Mouse (Mus musculus): ENCODE results near the gene Pla2g1b. TPM values are rescaled to one million over a fixed set of nuclear protein-coding genes. Genes with fewer than 3 reads are reported as not detected.

Pla2g1b gene
- total RNA-seq, 2 experiments from 2014 or later: not detected

DNA sequence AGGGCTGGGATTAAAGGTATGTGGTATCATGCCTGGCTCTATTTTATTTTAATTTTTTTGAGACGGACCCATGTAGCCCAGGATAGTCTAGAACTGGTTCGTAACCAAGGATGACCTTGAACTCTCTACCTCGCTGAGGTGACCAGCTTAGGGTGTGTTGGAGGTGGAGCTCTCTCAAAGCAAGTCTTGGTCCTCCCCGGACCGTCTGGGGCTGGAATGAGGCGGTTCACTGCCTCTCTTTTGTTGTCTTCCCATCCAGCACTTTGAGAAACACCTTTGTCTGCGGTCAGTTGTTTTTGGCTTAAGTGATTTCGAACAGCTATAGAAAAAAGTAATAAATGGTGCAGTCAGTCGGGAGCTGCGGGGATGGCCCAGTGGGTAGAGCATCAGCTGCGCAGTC is 21.9 kb upstream of the Pla2g1b start:
- no peak for DNase-seq

DNA sequence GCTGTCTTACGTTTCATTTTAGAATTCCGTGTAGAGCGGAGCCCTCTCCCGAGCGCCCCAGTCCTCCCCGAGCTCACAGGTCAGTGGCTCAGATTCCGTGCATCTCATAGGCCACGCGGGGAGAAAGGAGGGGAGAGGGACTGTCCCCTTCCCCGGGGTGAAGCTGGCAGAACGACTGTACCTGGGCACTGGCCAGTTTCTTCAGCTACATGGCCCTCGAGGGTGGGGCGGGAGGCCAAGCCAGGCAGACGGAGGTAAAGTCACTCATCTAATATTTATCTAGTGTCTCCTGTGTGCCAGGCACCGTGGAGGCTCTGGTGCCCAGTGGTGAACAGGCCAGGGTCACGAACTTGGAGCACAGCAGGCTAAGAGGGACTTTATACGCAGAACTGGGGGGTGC is 19.0 kb upstream of the Pla2g1b start:
- DNase-seq: no peak

DNA sequence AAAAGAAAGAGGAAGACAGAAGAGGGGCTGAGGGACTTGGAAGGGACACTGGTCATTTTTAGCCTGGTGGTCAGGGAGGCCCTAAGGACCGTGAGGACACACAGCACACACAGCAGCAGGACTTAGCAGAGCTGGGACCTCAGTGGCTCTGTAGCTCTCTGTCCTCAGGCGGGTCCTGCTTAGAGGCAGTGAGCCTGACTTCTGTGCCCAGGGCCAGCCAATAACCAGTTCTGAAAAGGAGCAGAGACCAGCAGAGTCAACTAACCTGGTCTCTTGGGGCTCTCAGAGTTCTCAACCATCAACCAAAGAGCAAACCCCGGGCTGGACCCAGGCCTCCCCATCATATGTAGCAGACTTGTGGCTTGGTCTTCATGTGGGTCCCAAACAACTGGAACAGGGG is 16.8 kb upstream of the Pla2g1b start:
- no peak for DNase-seq

DNA sequence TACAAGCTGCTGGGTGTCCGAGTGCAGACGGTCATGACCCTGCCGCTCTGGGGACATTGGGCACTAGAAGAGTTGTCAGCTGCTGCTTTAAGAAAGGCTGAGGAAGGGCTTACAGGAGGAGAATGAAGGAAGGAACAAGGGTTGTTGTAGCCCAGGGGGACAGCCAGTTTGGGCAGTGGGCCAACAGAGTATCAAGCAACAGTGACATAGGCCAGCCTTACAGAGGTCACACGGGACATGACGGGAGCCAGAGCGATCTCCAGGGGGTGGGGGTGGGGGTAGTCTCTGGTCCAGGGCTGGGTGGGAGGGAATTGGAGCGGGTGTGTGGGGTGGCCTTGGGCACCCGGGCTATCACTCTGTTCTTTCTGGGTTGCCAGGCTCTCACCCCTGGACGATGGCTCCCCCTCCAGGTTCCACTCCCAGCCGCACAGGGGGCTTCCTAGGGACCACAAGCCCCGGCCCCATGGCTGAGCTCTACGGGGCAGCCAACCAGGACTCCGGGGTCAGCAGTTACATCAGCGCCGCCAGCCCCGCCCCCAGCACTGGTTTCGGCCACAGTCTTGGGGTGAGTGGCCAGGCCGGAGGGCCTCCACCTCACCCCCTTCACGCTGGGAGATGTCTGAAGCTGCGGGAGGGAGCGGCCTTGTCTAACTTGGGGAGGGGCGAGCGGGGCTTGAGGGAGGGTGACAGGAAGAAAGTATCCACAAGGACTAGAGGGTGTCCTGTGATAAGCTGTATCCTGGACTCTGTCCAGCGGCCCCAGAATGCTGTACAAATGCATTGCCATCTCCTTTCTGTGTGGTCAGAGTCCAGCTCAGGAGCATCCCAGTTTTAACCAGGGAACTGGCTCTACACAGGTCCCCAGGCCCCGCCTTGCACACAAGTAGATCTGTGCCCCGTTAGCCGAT is 15.4 kb upstream of the Pla2g1b start:
- no peak for DNase-seq

DNA sequence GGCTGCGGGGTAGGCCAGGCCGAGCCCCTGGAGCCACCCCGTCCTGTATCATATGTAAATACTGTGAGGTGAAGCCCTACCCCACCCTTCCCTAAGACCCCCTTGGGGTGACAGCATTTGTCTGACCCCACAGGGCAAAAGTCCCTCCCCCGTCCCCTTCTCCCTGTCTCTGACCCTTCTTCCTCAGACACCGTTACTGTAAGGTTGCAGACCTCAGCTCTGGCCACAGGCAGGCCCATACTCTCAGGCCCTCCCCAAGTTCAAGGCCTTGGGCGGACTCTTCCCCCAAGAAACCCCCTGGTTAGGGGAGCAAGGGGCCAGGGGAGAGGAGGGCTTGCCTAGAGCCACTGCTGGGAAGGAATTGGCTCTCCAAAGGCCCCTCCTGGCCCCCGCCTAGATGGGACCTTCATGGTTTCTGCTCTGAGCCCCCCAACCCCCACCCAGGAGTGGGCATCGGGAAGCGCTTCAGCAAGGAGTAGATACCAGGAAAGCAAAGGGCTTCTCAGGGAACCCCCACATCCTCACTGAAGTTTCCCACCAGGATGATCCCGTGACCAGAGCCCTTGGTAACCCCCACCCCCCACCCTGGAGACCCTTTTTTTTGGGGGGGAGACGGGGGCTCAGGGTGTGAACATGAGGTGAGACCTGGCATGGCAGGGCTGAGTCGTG is 11.5 kb upstream of the Pla2g1b start:
- DNase-seq: no peak

DNA sequence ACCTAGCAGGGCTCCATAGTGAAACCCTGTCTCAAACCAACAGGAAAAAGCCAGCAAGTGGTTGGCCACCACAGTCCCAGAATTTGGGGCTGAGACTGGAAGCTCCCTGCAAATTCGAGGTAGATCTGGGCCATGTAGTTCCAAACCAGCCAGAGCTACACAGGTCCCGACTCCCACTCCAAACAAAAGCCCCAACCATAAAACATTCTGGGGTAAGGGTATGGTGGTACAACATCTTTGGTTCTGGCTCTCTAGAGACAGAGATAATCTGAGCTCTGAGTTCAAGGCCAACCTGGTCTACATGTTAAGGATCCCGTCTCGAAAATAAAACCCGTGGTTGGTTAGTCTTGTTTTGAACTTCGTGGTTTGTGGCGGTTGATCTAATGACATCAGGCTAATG is 10.2 kb upstream of the Pla2g1b start:
- DNase-seq: no peak

DNA sequence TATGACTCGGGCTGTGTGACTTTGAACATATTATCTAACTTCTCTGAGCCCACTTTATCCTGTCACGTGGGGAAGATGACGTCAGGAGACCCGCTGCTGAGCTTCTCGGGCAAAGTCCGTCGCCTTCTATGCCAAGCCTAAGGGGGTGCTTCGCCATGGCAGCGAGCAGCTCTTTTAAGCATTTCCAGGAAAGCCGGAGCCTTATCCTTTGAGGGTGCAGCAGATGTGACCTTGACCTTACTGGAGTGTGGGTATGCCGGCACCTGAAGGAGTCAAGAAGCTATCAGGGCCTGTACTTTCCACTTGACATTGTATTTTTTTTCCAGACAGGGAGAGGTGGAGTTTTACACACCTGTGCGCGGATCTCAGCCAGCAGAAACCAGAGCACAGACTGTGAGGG is 7.1 kb upstream of the Pla2g1b start:
- no peak for DNase-seq

DNA sequence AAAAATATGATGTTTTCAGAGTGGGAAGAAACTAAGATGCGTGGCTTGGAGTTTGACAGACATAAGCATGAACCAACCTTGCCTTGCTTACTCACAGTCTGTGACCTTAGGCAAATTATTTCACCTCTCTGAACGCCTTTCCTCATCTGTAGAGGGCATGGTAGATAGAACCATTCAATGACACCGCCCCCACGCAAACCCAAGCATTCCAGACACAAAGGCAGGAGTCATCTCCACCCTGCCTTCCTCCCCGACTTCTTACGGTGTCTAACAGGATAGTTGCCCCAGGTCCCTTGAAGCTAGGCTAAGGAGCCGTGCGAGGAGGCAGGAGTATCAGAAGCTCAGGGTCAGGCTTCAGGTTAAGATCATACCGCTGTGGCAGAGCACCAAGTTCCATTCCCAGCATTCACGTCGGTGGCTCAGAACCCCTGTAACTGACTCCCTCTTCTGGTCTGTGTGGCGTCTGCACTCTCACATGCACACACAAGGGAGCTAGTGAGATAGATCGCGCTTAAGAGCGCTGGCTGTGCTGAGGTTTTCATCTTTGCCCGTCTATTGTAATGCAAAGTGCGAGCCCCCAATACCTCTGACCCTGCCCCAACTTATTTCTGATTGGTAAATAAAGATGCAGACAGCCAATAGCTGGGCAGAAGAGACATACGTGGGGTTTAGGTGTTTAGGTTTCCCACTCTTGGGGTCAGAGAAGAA is 1.5 kb upstream of the Pla2g1b start:
- no peak for DNase-seq

DNA sequence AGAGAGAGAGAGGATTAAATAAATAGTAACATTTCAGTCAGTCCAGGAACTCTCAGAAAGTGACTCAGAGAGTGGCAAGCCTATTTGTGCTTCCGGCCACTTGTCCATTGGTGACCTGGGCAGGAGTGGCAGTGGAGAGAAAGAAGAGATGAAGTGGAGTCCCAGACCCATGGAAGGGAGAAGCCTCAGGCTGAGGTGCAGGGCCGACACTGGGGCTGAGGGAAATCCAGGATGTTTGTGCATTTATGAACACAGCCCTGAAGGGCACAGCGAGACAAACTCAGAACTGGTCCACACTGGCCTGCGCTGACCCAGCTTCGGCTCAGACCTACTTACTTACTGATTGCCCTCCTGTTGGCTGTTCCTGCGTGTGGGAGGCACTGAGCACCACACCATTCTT is 3.7 kb downstream of the Pla2g1b start:
- no peak for DNase-seq

DNA sequence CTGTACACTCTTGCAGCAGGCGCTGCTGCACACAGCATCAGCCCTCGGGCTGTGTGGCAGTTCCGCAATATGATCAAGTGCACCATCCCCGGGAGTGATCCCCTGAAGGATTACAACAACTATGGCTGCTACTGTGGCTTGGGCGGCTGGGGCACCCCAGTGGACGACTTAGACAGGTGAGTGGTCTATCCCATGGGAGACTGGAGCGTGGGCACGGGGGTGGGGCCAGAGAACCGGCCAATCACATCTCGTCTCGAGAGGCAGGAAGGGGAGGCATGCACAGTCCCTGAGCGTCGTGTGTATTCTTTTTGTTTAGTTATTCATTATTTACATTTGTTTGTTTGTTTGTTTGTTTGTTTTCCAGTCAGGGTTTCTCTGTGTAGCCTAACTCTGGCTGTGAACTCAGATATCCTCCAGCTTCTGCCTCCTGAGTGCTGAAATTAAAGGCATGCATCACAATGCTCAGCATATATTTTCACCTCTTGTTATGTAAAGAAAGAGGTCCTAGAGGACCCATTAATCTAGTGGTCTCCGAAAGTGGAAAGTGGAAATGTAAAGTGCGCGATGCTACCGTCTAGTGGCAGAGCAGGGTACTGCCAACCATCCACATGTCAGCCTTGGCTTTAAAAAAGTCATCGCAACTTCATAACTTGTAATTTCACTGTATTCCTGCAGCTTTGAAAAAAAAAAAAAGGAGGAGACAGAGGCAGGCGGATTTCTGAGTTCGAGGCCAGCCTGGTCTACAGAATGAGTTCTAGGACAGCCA is 4.9 kb downstream of the Pla2g1b start:
- no peak for DNase-seq

DNA sequence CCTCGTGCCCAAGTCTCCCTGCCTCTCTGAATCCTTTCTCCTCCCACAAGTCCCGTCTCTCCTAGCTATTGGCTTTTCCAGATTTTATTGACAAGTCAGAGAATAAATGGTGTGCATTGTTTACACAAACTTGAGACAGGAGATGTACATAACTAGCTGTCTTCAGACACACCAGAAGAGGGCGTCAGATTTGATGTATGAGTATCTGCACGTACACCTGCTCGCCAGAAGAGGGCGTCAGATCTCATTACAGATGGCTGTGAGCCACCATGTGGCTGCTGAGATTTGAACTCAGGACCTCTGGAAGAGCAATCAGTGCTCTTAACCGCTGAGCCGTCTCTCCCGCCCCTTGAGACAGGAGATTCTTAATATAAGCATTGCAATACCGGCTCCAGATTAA is 7.1 kb downstream of the Pla2g1b start:
- no peak for DNase-seq

DNA sequence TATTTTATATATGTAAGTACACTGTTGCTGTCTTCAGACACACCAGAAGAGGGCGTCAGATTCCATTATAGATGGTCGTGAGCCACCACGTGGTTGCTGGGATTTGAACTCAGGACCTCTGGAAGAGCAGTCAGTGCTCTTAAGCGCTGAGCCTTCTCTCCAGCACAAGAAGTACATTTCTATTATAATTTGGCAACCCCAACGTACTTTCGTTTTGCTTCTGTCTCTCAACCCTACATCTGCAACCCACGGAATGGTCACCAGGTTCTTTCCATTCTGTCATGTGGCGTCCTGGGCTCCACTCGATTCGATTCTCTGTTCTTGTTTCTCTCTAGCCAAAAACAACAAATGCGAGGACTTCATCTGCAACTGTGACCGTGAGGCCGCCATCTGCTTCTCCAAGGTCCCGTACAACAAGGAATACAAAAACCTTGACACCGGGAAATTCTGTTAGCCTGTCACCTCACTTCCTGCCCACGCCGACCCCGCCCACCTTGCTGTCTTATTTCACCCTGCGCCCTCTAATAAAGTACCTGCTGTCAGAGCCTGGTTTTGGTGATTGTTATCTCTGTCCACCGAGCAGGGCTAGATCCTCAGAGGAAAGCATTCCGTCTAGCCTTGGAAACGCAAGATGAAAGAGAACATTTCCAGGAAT is 8.2 kb downstream of the Pla2g1b start:
- no peak for DNase-seq

DNA sequence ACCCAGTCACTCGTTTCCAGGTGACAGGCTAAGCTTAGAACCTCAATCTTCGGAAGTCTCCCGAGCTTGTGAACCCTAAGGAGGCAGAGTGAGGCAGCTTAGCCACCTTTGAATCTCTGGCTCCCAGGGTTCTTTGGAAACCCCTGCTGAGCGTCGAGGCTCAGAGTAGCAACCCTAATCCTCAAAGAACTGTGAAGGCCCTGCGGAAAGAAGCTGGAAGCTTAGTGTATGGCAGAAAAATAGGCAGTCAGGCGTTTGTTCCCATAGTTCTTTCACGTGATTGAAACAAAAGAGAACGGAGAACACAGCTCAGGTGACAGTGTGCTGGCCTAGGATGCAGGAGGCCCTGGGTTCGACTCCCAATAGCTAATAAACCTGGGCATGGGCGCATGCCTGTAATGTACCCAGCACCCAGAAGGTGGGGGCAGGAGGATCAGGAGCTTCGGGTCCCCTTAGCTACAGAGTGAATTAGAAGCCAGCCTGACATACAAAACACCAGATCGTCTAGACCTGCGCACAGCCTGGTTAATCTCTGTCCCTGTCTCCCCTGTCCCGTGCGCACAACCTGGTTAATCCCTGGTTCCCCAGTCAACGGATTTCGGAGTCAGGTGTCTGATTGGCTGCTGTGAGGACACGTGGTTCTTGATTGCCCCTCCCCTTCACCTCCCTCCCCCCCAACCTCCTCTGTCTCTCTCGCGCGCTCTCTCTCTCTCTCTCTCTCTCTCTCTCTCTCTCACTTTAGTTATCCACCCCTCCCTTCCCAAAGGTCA is 9.5 kb downstream of the Pla2g1b start:
- peak; percentile 48 for DNase-seq

DNA sequence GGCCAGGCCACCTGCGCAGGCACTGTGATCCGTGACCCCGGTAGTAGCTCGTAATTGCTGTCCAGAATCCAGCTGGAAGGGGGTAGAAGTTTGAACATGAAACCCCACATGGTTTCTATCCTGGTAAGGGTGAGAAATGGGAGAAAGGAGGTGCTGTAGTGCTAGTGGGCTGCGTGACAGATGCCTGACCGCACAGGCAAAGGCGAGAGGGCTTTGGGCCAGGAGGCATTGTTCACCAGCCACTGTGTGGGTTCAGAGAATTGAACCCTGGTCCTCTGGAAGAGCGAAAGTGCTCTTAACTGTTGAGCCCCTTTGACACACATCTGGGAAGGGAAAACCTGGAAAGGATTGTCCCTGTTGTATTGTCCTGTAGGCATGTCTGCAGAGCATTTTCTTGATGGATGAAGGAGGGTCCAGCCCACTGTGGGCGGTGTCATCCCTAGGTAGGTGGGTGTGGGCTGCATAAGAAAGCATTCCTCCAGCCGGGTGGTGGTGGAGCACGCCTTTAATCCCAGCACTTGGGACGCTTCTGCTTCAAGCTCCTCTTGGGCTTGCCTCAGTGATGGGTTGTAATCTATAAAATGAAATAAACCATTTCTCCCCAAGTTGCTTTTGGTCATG is 10.2 kb downstream of the Pla2g1b start:
- no peak for DNase-seq

DNA sequence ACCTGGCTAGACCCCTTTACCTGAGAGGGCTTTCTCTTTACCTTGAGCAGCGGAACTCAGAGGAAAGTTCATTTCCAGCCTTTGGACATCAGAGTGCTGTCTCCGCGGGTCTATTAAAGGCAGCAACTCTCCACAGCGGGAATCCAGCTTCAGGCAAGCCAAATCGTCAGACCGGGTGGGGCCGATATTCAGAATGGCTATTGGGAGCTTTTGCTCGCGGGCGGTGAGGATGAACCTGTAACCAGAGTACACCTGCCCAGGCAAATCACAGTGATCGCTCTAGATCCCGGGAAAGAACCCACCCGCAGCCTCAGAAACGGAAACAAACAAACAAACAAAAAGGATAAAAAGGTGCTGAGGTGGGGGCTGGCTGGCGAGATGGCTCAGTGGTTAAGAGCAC is 13.5 kb downstream of the Pla2g1b start:
- DNase-seq: no peak

DNA sequence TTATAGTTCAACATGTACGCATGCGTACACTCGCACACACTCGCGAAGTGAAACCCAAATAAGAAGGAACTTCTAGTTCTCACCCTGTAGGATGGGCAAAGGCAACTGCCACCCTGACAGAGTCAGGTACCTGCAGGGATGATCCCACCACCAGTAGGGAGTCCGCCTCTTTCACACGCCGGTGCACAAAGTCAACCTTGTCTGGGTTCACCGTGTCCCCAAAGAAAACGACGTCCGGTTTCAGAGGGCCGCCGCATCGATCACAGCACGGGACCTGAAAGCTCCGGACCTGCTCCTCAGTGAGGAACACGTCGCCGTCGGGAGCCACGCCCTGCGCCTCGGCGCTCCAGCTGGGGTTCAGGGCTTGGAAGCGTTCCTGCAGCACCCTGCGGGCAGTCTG is 14.0 kb downstream of the Pla2g1b start:
- no peak for DNase-seq

DNA sequence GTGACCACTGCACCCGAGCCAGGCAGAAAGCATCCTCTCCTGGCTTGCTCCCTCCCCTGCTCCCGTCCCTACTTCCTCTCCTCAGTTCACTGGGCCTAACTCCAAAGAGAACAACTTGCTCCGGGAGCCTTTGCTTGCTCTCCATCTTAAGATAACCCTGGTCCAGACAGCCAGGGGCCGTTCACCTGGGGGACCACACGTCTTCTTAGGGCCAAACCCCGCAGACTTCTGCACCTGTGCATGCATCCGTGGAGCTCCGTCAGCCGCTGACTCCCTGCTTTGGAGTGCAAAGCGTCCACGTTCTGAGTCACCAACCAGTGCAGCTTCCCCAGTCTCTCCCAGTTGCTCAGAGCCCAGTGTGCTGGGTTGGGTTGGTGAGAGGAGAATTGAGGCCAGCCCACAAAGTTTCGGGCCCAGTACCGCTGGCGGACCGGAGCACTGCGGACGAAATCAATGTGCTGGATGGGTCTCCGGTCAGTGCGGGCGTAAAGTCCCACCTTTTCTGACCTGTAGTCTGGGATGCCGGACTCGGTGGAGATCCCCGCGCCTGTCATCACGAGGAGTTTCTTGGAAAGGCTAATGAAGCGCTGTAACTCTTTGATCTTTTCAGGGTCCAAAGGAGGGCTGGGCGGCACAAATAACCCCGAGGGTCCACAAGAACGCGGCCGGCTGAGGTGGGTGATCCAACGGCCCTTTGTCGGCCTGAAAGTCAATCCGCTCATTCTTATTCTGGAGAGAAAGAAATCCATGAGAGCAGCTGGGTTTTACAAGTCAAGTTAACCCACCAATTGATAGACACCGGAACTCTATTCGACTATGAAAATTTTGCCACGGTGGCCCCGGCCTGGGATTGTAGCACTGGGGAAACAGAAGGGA is 16.6 kb downstream of the Pla2g1b start:
- no peak for DNase-seq

DNA sequence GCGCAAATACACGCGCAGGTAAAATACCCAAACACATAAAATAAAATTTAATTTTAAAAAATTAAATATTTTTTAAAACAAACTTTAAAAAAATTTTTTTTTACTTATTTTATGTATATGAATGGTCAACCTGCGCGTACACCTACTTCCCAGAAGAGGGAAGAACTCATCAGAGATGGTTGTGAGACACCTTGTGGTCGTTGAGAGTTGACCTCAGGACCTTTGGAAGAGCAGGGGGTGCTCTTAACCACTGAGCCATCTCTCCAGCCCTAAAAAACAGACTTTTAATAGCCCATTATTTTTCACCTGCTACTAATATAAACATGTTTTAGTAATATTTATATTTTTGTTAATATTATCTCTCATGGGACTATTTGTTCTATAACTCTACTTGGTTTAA is 17.3 kb downstream of the Pla2g1b start:
- no peak for DNase-seq

All from gastrocnemius, postnatal 25 days (tissue).